Mouse (Mus musculus): Measurements from ENCODE around the gene Vps45. TPM values are rescaled to one million over a fixed set of nuclear protein-coding genes. Genes with fewer than 3 reads are reported as not detected.
A peak's percentile ranks its signal among the peaks of the same experiment; 100 is the strongest.

Vps45 gene
- polyA plus RNA-seq, 2 experiments from 2014 or later: 22.2 to 24.3 TPM

GRCm38 (mm10) chr3:96036796-96037195 is 21.5 kb downstream of the Vps45 start:
- ATAC-seq: no peak

- no peak for ATAC-seq
Observed at GRCm38 (mm10) chr3:96033046-96033445, 25.2 kb downstream of the Vps45 start.

GRCm38 (mm10) chr3:96032652-96033017 is 25.6 kb downstream of the Vps45 start:
- ATAC-seq: no peak

- ATAC-seq: peak; percentile 93
Observed at GRCm38 (mm10) chr3:96031991-96032651, 26.1 kb downstream of the Vps45 start.

GRCm38 (mm10) chr3:96029766-96030165 is 28.5 kb downstream of the Vps45 start:
- no peak for ATAC-seq

GRCm38 (mm10) chr3:96029336-96029735 is 28.9 kb downstream of the Vps45 start:
- ATAC-seq: no peak

- no peak for ATAC-seq
Observed at GRCm38 (mm10) chr3:96027875-96028274, 30.4 kb downstream of the Vps45 start.

GRCm38 (mm10) chr3:96027145-96027544 is 31.1 kb downstream of the Vps45 start:
- ATAC-seq: no peak

- no peak for ATAC-seq
Observed at GRCm38 (mm10) chr3:96021421-96022128, 36.7 kb downstream of the Vps45 start.

- ATAC-seq: no peak
Observed at GRCm38 (mm10) chr3:96020735-96021134, 37.5 kb downstream of the Vps45 start.

GRCm38 (mm10) chr3:96017461-96017860 is 40.8 kb downstream of the Vps45 start:
- ATAC-seq: no peak

GRCm38 (mm10) chr3:96016257-96016889 is 41.9 kb downstream of the Vps45 start:
- ATAC-seq: no peak

- ATAC-seq: no peak
Observed at GRCm38 (mm10) chr3:96015681-96016080, 42.6 kb downstream of the Vps45 start.

- ATAC-seq: no peak
Observed at GRCm38 (mm10) chr3:96012805-96013204, 45.5 kb downstream of the Vps45 start.

GRCm38 (mm10) chr3:96008463-96008862 is 49.8 kb downstream of the Vps45 start:
- no peak for ATAC-seq

- no peak for ATAC-seq
Observed at GRCm38 (mm10) chr3:96001560-96001959, 56.7 kb downstream of the Vps45 start.

- no peak for ATAC-seq
Observed at GRCm38 (mm10) chr3:96000921-96001501, 57.3 kb downstream of the Vps45 start.

- no peak for ATAC-seq
Observed at GRCm38 (mm10) chr3:96000080-96000632, 58.1 kb downstream of the Vps45 start.

- ATAC-seq: no peak
Observed at GRCm38 (mm10) chr3:95999308-96000079, 58.8 kb downstream of the Vps45 start.

- ATAC-seq: no peak
Observed at GRCm38 (mm10) chr3:95997203-95997721, 61.0 kb downstream of the Vps45 start.

GRCm38 (mm10) chr3:95996451-95997073 is 61.7 kb downstream of the Vps45 start:
- no peak for ATAC-seq
